ENCODE assay signal across 19 mouse cellular contexts in the genomic region with DNA sequence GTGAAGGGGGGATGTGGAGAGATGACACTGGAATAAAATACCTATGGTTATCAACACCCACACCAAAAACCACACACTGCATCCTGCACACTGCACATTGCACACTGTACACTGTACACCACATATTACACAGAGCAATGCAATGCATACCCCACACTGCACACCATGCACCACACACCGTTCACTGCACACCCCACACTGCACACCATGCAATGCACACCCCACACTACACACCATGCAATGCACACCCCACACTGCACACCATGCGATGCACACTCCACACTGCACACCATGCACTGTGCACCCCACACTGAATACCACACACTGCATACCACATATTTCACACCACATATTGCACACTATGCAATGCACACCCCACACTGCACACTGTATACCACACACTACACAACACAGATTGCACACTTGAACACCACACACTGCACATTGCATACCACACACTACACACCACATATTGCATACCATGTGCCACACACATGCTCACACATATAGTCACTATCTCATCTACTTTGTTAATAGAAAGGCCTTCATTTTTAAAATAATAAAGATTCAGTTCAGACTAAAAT.
DNase-seq lines count a peak whose midpoint lies in the region; ATAC-seq and TF ChIP-seq lines count a peak whose summit lies in the region.
"Had no signal": no experiment of that assay in that cellular context is flagged by ENCODE, and none has a peak within 500 bp of the region (broad histone marks: within the 10 kb centered on the region; RNA-seq: fewer than 3 reads in every experiment).

No protein-coding gene starts in this region.

- H3K4me2 ChIP-seq in forebrain, embryonic 11.5 days (ENCODE audit: low read depth, low read length, severe bottlenecking) = no peak overlapping the region
- no peak overlapping the region for H3K4me2 ChIP-seq in forebrain, embryonic 13.5 days
- H3K4me2 ChIP-seq in liver, embryonic 12.5 days = no peak overlapping the region
- no peak overlapping the region for H3K4me2 ChIP-seq in liver, postnatal 0 days (ENCODE audit: low read depth, low read length)
- no peak overlapping the region for H3K4me2 ChIP-seq in embryonic facial prominence, embryonic 14.5 days (ENCODE audit: low read depth, low read length)
- H3K4me2 ChIP-seq in midbrain, embryonic 13.5 days (replicated peaks) = no peak overlapping the region
- H3K4me2 ChIP-seq: limb, embryonic 12.5 days; neural tube, embryonic 12.5 days had no signal

- no peak for TF ChIP-seq CTCF in liver, postnatal 0 days (IDR thresholded peaks at IDR 0.05; ENCODE audit: low read depth)

- peak; percentile 56; the same call in 1 of the 2 replicates for ATAC-seq in forebrain, embryonic 11.5 days (replicated peaks; ENCODE audit: low FRiP score)
- ATAC-seq in forebrain, embryonic 13.5 days = no peak
- peak; percentile 28; the same call in 1 of the 2 replicates for ATAC-seq in liver, embryonic 12.5 days
- ATAC-seq in liver, postnatal 0 days = no peak; the same call in 1 of the 2 replicates
- 0 out of 2 replicates have a peak, but pooled peaks have one; percentile 26 for ATAC-seq in embryonic facial prominence, embryonic 14.5 days (ENCODE audit: low read depth)
- ATAC-seq in midbrain, embryonic 13.5 days = peak; percentile 62
- ATAC-seq: Patski had no signal

- H3K27ac ChIP-seq in forebrain, embryonic 11.5 days (ENCODE audit: low read depth, low read length) = no peak overlapping the region
- no peak overlapping the region for H3K27ac ChIP-seq in forebrain, embryonic 13.5 days
- no peak overlapping the region for H3K27ac ChIP-seq in liver, embryonic 12.5 days
- no peak overlapping the region for H3K27ac ChIP-seq in liver, postnatal 0 days (ENCODE audit: low read depth)
- H3K27ac ChIP-seq in embryonic facial prominence, embryonic 14.5 days (replicated peaks; ENCODE audit: low read depth, low read length) = peak overlapping the region; percentile 15; the same call in 1 of the 2 replicates
- H3K27ac ChIP-seq in midbrain, embryonic 13.5 days = no peak overlapping the region
- H3K27ac ChIP-seq: forebrain, embryonic 10.5 days; layer of hippocampus, adult 2 months; left cerebral cortex, adult 2 months; limb, embryonic 12.5 days; neural tube, embryonic 12.5 days had no signal

- H3K36me3 ChIP-seq in forebrain, embryonic 11.5 days (ENCODE audit: control insufficient read depth, insufficient read depth, low read length) = no peaks in the 10 kb centered on the region
- no peaks in the 10 kb centered on the region for H3K36me3 ChIP-seq in forebrain, embryonic 13.5 days (ENCODE audit: poor library complexity, severe bottlenecking)
- no peaks in the 10 kb centered on the region for H3K36me3 ChIP-seq in liver, embryonic 12.5 days
- no peaks in the 10 kb centered on the region for H3K36me3 ChIP-seq in liver, postnatal 0 days (replicated peaks; ENCODE audit: insufficient read depth, low read length)
- H3K36me3 ChIP-seq in embryonic facial prominence, embryonic 14.5 days (ENCODE audit: control insufficient read depth, insufficient read depth, low read length) = no peaks in the 10 kb centered on the region
- no peaks in the 10 kb centered on the region for H3K36me3 ChIP-seq in midbrain, embryonic 13.5 days
- H3K36me3 ChIP-seq: forebrain, embryonic 10.5 days; limb, embryonic 12.5 days; neural tube, embryonic 12.5 days had no signal

- TF ChIP-seq EP300 in liver, postnatal 0 days (IDR thresholded peaks at IDR 0.05; ENCODE audit: low read depth) = no peak

- 98% methylated on average over 2 of the region's 2 CpGs for WGBS in forebrain, embryonic 11.5 days
- WGBS in forebrain, embryonic 13.5 days = 95% methylated on average over 2 of the region's 2 CpGs
- WGBS in liver, embryonic 12.5 days (ENCODE audit: insufficient replicate concordance) = 86% methylated on average over 2 of the region's 2 CpGs
- WGBS in liver, postnatal 0 days (ENCODE audit: insufficient replicate concordance) = 82% methylated on average over 2 of the region's 2 CpGs
- WGBS in embryonic facial prominence, embryonic 14.5 days = 95% methylated on average over 2 of the region's 2 CpGs
- 100% methylated on average over 2 of the region's 2 CpGs for WGBS in midbrain, embryonic 13.5 days

- no peaks in the 10 kb centered on the region for H3K4me1 ChIP-seq in forebrain, embryonic 11.5 days (replicated peaks; ENCODE audit: control insufficient read depth, insufficient read depth, low read length)
- H3K4me1 ChIP-seq in forebrain, embryonic 13.5 days = no peaks in the 10 kb centered on the region
- H3K4me1 ChIP-seq in liver, embryonic 12.5 days = no peaks in the 10 kb centered on the region
- H3K4me1 ChIP-seq in liver, postnatal 0 days (ENCODE audit: insufficient read depth) = no peaks in the 10 kb centered on the region
- H3K4me1 ChIP-seq in embryonic facial prominence, embryonic 14.5 days (ENCODE audit: control insufficient read depth, insufficient read depth, low read length) = peaks cover 3% of the 10 kb centered on the region; the same call in 1 of the 2 replicates
- H3K4me1 ChIP-seq in midbrain, embryonic 13.5 days (replicated peaks) = peaks cover 10% of the 10 kb centered on the region; the same call in 1 of the 2 replicates
- H3K4me1 ChIP-seq: limb, embryonic 12.5 days; neural tube, embryonic 12.5 days had no signal

- H3K27me3 ChIP-seq in forebrain, embryonic 11.5 days (ENCODE audit: control insufficient read depth, insufficient read depth, low read length) = no peaks in the 10 kb centered on the region
- H3K27me3 ChIP-seq in forebrain, embryonic 13.5 days = no peaks in the 10 kb centered on the region
- no peaks in the 10 kb centered on the region for H3K27me3 ChIP-seq in liver, embryonic 12.5 days (replicated peaks)
- H3K27me3 ChIP-seq in liver, postnatal 0 days (ENCODE audit: insufficient read depth, low read length) = no peaks in the 10 kb centered on the region
- H3K27me3 ChIP-seq in embryonic facial prominence, embryonic 14.5 days (replicated peaks; ENCODE audit: control insufficient read depth, insufficient read depth, low read length) = no peaks in the 10 kb centered on the region
- H3K27me3 ChIP-seq in midbrain, embryonic 13.5 days = no peaks in the 10 kb centered on the region
- H3K27me3 ChIP-seq: limb, embryonic 12.5 days; neural tube, embryonic 12.5 days; Patski had no signal

- no peak overlapping the region for H3K4me3 ChIP-seq in forebrain, embryonic 11.5 days (ENCODE audit: low read depth, low read length)
- H3K4me3 ChIP-seq in forebrain, embryonic 13.5 days = no peak overlapping the region
- H3K4me3 ChIP-seq in liver, embryonic 12.5 days = no peak overlapping the region
- no peak overlapping the region for H3K4me3 ChIP-seq in liver, postnatal 0 days (ENCODE audit: low read depth, low read length)
- no peak overlapping the region for H3K4me3 ChIP-seq in embryonic facial prominence, embryonic 14.5 days (ENCODE audit: low read depth, low read length)
- no peak overlapping the region for H3K4me3 ChIP-seq in midbrain, embryonic 13.5 days (replicated peaks)
- H3K4me3 ChIP-seq: forebrain, embryonic 10.5 days; layer of hippocampus, adult 2 months; left cerebral cortex, adult 2 months; limb, embryonic 12.5 days; neural tube, embryonic 12.5 days had no signal

- no peaks in the 10 kb centered on the region for H3K9me3 ChIP-seq in forebrain, embryonic 11.5 days (ENCODE audit: control insufficient read depth, low read length)
- H3K9me3 ChIP-seq in forebrain, embryonic 13.5 days (replicated peaks) = no peaks in the 10 kb centered on the region
- H3K9me3 ChIP-seq in liver, embryonic 12.5 days (replicated peaks) = no peaks in the 10 kb centered on the region
- H3K9me3 ChIP-seq in liver, postnatal 0 days (ENCODE audit: low read length) = no peaks in the 10 kb centered on the region
- peaks cover 3% of the 10 kb centered on the region; the same call in 1 of the 2 replicates for H3K9me3 ChIP-seq in embryonic facial prominence, embryonic 14.5 days (ENCODE audit: control insufficient read depth, low read length)
- no peaks in the 10 kb centered on the region; the same call in 1 of the 2 replicates for H3K9me3 ChIP-seq in midbrain, embryonic 13.5 days
- H3K9me3 ChIP-seq: forebrain, embryonic 10.5 days; limb, embryonic 12.5 days; neural tube, embryonic 12.5 days had no signal

- DNase-seq in forebrain, embryonic 11.5 days (ENCODE audit: low spot score) = no peak
- DNase-seq in liver, postnatal 0 days = no peak
- DNase-seq in embryonic facial prominence, embryonic 14.5 days (ENCODE audit: low spot score) = no peak
- no peak for DNase-seq in cerebellum, postnatal 36 days
- no peak for DNase-seq in right cerebral cortex, adult 2 months (ENCODE audit: low spot score in 2 of 2)
- DNase-seq: cerebellum, postnatal 10 days; heart, adult 18-20 months; heart, postnatal 4 days; kidney, adult 9 months; lung, postnatal 10 days had no signal

- H3K9ac ChIP-seq in forebrain, embryonic 11.5 days (ENCODE audit: low read length) = no peak overlapping the region
- no peak overlapping the region for H3K9ac ChIP-seq in forebrain, embryonic 13.5 days
- H3K9ac ChIP-seq in liver, embryonic 12.5 days = no peak overlapping the region
- no peak overlapping the region for H3K9ac ChIP-seq in liver, postnatal 0 days (replicated peaks)
- H3K9ac ChIP-seq in embryonic facial prominence, embryonic 14.5 days (ENCODE audit: low read depth, low read length) = no peak overlapping the region
- no peak overlapping the region for H3K9ac ChIP-seq in midbrain, embryonic 13.5 days (replicated peaks)
- H3K9ac ChIP-seq: limb, embryonic 12.5 days; neural tube, embryonic 12.5 days had no signal

Comparison
In these comparisons a context has a peak if more than half of its experiments do, and no peak if none do; other contexts are left out.
1. ATAC-seq: peak in forebrain, embryonic 11.5 days (single experiment), liver, embryonic 12.5 days (single experiment), embryonic facial prominence, embryonic 14.5 days (single experiment) and midbrain, embryonic 13.5 days (single experiment); none in forebrain, embryonic 13.5 days (single experiment) and liver, postnatal 0 days (single experiment).